8 mouse cellular contexts compared by ENCODE assay signal in genomic region chrX:20060769-20061315, GRCm38 (mm10). TPM values are rescaled to one million over a fixed set of nuclear protein-coding genes. Genes with fewer than 3 reads are reported as not detected.
DNase-seq lines count a peak whose midpoint lies in the region; ATAC-seq and TF ChIP-seq lines count a peak whose summit lies in the region.

No protein-coding gene starts in this region.

- DNase-seq in heart, embryonic 10.5 days (ENCODE audit: low spot score): no peak
- no peak for DNase-seq in heart, postnatal 25 days (ENCODE audit: low spot score)
- DNase-seq in ES-CJ7 (ENCODE audit: low read depth, low spot score): peak; percentile 6
- DNase-seq in embryonic facial prominence, embryonic 14.5 days (ENCODE audit: low spot score): no peak
- DNase-seq in hindbrain, postnatal 0 days (ENCODE audit: low spot score): peak; percentile 1
- DNase-seq in mesoderm, embryonic 11.5 days (ENCODE audit: low read depth, low spot score): peak; percentile 7
- DNase-seq in natural killer cell, adult 2 months (ENCODE audit: low spot score in 2 of 2): no peak

- peak overlapping the region; percentile 67 for H3K4me2 ChIP-seq in embryonic facial prominence, embryonic 14.5 days (ENCODE audit: low read depth, low read length)
- peak overlapping the region; percentile 60 for H3K4me2 ChIP-seq in hindbrain, postnatal 0 days (ENCODE audit: low read depth, low read length)

- no peak for ATAC-seq in embryonic facial prominence, embryonic 14.5 days (ENCODE audit: low read depth)
- no peak for ATAC-seq in hindbrain, postnatal 0 days
- no peak; the same call in 1 of the 2 replicates for ATAC-seq in megakaryocyte progenitor cell, adult 5-6 weeks (replicated peaks; ENCODE audit: poor library complexity)

- TF ChIP-seq CTCF in hindbrain, postnatal 0 days (IDR thresholded peaks at IDR 0.05; ENCODE audit: low read depth): no peak

- intact Hi-C loops in heart, postnatal 25 days (cut with DNase I): no loop called here

- no peaks in the 10 kb centered on the region for H3K9me3 ChIP-seq in heart, embryonic 10.5 days
- H3K9me3 ChIP-seq in embryonic facial prominence, embryonic 14.5 days (ENCODE audit: control insufficient read depth, low read length): no peaks in the 10 kb centered on the region
- no peaks in the 10 kb centered on the region; the same call in 1 of the 2 replicates for H3K9me3 ChIP-seq in hindbrain, postnatal 0 days (ENCODE audit: low read length)

- H3K4me3 ChIP-seq in heart, embryonic 10.5 days: peak overlapping the region; percentile 63
- H3K4me3 ChIP-seq in embryonic facial prominence, embryonic 14.5 days (ENCODE audit: low read depth, low read length): peak overlapping the region; percentile 44
- peak overlapping the region; percentile 43 for H3K4me3 ChIP-seq in hindbrain, postnatal 0 days (ENCODE audit: low read length)

- H3K4me1 ChIP-seq in heart, embryonic 10.5 days: no peaks in the 10 kb centered on the region
- H3K4me1 ChIP-seq in embryonic facial prominence, embryonic 14.5 days (ENCODE audit: control insufficient read depth, insufficient read depth, low read length): no peaks in the 10 kb centered on the region
- no peaks in the 10 kb centered on the region for H3K4me1 ChIP-seq in hindbrain, postnatal 0 days (ENCODE audit: insufficient read depth, low read length)

- peaks cover 18% of the 10 kb centered on the region; the same call in 1 of the 2 replicates for H3K27me3 ChIP-seq in heart, embryonic 10.5 days (ENCODE audit: insufficient read depth, poor library complexity, severe bottlenecking)
- peaks cover 15% of the 10 kb centered on the region for H3K27me3 ChIP-seq in embryonic facial prominence, embryonic 14.5 days (replicated peaks; ENCODE audit: control insufficient read depth, insufficient read depth, low read length)
- no peaks in the 10 kb centered on the region for H3K27me3 ChIP-seq in hindbrain, postnatal 0 days (ENCODE audit: insufficient read depth, low read length)

- 18% methylated on average over 47 of the region's 47 CpGs for WGBS in heart, embryonic 10.5 days
- 22% methylated on average over 38 of the region's 47 CpGs for WGBS in embryonic facial prominence, embryonic 14.5 days
- 30% methylated on average over 47 of the region's 47 CpGs for WGBS in hindbrain, postnatal 0 days

- H3K9ac ChIP-seq in embryonic facial prominence, embryonic 14.5 days (ENCODE audit: low read depth, low read length): no peak overlapping the region
- H3K9ac ChIP-seq in hindbrain, postnatal 0 days (replicated peaks; ENCODE audit: low read length): no peak overlapping the region; the same call in 1 of the 2 replicates

- no peak overlapping the region for H3K27ac ChIP-seq in heart, embryonic 10.5 days
- H3K27ac ChIP-seq in embryonic facial prominence, embryonic 14.5 days (replicated peaks; ENCODE audit: low read depth, low read length): no peak overlapping the region
- H3K27ac ChIP-seq in hindbrain, postnatal 0 days: no peak overlapping the region

- H3K36me3 ChIP-seq in heart, embryonic 10.5 days: no peaks in the 10 kb centered on the region
- no peaks in the 10 kb centered on the region for H3K36me3 ChIP-seq in embryonic facial prominence, embryonic 14.5 days (ENCODE audit: control insufficient read depth, insufficient read depth, low read length)
- no peaks in the 10 kb centered on the region for H3K36me3 ChIP-seq in hindbrain, postnatal 0 days (ENCODE audit: insufficient read depth, low read length)

RNA-seq across cellular contexts. Expression of gene Chst7, which starts 1.5 kb away (rescaled TPM):
- polyA plus RNA-seq in heart, embryonic 10.5 days (2016; fragmentation: Nextera tagmentation; extraction: Ambion mirVana): 2.8 TPM in 2 replicates
- total RNA-seq in heart, postnatal 25 days (2021): 1 to 10 TPM; 4.2 to 5.4 TPM
- 4.2 and 6.2 TPM in 2 replicates for polyA plus RNA-seq in embryonic facial prominence, embryonic 14.5 days (2014; fragmentation: Nextera tagmentation; extraction: Ambion mirVana)
- total RNA-seq in hindbrain, postnatal 0 days (2014; rRNA removed): 15.0 and 19.9 TPM in 2 replicates
- 7.1 and 7.7 TPM in 2 replicates for polyA plus RNA-seq in hindbrain, postnatal 0 days (2015; fragmentation: Nextera tagmentation; extraction: Ambion mirVana)
- total RNA-seq in megakaryocyte progenitor cell, adult 5-6 weeks (2015): not detected in 2 replicates
- 0.33 TPM in 1 of 2 replicates, not detected in the other for total RNA-seq in megakaryocyte progenitor cell, adult 5-6 weeks (2017)

Comparison
In these comparisons a context has a peak if more than half of its experiments do, and no peak if none do; other contexts are left out.
1. DNase-seq: peak in ES-CJ7 (single experiment), hindbrain, postnatal 0 days (single experiment) and mesoderm, embryonic 11.5 days (single experiment); none in heart, embryonic 10.5 days (single experiment), heart, postnatal 25 days (single experiment), embryonic facial prominence, embryonic 14.5 days (single experiment) and natural killer cell, adult 2 months (0 of 2).
2. Peak in every context shown above with its lines, with median percentiles within 50 percentile points of each other: H3K4me3 ChIP-seq.